Mouse (Mus musculus) kidney, postnatal 36 days (tissue): ENCODE measurements around the gene Pmvk.

Experiments used
- DNase-seq, 2 experiments: peaks; one replicate each; pipeline ENCODE4 v3.0.0; 2021 to 2022; ENCODE audit warnings: mixed read lengths in 2 of 2

The Pmvk gene

DNA sequence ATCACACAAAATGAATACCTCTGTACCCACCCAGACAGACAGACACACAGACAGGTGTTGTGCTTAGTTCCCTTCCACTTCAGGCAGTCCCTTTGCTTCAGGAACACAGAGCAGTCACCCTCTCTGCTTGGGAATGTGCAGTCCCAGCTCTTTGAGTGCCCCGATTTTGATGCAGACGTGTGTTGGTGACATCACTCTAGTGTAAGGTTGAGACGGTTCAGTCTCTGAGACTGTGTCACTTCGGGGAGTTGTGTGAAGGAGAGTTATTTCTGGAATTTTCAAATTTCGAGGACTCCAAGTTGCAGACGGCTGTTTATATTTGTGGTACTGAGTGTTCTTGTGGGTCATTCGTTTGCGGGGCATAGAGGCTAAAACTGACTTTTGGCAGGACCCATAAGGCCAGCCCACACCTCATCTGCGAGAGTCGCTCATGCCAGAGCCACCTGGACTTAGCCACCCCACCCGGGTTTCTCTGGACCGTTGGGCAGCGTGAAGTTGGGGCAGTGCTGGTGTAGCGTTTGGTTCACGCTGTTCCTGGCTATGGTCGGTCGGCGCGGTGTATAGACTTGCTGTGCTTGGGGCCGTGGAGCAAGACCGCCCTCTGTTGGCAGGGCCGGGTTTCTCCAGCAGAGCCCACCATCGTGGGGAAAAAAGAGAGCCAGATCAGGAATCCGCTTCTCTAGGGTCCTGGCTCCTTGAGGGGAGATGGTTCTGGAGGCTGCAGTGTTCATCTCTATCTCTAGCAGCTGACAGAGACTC, 30.6 kb downstream of the Pmvk start:
- peak; percentile 73 to 90 for DNase-seq

GRCm38 (mm10) chr3:89486111-89486510, 31.8 kb downstream of the Pmvk start:
- DNase-seq = no peak

- DNase-seq = no peak
These were observed 32.8 kb downstream of the Pmvk start for GRCm38 (mm10) chr3:89486916-89487702.

GRCm38 (mm10) chr3:89490790-89491189, 36.4 kb downstream of the Pmvk start:
- DNase-seq = no peak

DNA sequence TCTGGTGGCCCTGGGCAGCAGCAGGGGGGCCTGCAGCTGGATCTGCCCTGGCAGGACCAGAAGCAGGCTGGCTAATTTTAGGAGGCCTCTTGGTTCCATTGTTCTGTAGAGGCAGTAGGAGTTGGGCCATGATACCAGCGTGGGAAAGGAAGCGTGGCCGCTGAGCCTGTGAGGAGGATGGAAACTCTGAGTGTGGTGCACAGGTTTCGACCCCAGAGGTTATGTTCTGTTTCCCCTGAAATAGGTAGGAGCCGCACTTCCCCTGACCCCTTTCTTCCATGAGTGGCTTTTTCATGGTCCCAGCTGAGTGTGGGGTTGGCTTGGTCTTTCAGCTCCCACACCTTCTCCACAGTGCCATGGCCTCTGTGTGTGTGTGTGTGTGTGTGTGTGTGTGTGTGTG, 37.2 kb downstream of the Pmvk start:
- DNase-seq = no peak

DNA sequence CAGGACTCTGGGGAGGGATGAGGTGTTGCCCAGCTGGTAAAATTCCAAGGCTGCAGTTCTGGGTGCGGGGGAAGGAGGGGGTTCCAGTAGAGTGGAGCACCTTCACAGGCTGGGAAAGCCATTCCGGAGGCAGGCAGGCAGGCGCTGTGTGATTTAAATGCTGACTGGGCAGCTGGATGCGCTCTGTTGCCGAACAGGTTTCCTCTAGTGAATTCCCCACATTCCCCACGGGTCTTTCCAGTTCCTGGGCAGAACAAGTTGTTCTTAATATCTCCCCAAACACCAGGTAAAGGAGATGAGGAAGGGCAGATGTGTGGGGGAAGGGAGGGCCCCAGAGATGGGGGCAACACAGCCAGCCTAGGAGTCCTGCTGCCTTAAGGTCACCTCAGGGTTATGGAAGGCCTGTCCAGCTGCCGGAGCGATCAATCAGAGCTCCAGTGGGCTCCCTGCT, 38.4 kb downstream of the Pmvk start:
- DNase-seq = peak; percentile 67 to 85

GRCm38 (mm10) chr3:89494630-89495029, 40.3 kb downstream of the Pmvk start:
- DNase-seq = no peak

- no peak for DNase-seq
These were observed 42.0 kb downstream of the Pmvk start for GRCm38 (mm10) chr3:89496366-89496765.

GRCm38 (mm10) chr3:89499696-89500095, 45.4 kb downstream of the Pmvk start:
- DNase-seq = no peak

DNA sequence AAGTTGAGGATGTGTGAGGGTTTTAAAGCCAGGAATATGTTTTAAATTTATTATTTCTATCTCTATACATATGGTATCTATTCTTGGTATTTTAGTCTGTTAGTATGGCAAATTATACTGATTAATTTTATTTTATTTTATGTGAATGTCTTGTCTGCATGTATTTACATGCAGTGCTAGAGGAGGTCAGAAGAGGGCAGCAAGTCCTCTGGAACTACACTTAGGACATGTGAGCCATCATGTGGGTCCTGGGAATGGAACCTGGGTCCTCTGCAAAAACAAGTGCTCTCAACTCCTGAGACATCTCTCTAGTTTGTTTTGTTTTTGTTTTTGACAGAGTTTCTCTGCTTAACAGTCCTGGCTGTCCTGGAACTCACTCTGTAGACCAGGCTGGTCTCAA, 47.1 kb downstream of the Pmvk start:
- no peak for DNase-seq

- no peak for DNase-seq
These were observed 48.2 kb downstream of the Pmvk start for GRCm38 (mm10) chr3:89502551-89502950.

GRCm38 (mm10) chr3:89508041-89508440, 53.7 kb downstream of the Pmvk start:
- DNase-seq = no peak

GRCm38 (mm10) chr3:89510979-89511378, 56.6 kb downstream of the Pmvk start:
- peak in 1 of 2 experiments; percentile 69 for DNase-seq

GRCm38 (mm10) chr3:89511400-89511799, 57.1 kb downstream of the Pmvk start:
- DNase-seq = no peak

DNA sequence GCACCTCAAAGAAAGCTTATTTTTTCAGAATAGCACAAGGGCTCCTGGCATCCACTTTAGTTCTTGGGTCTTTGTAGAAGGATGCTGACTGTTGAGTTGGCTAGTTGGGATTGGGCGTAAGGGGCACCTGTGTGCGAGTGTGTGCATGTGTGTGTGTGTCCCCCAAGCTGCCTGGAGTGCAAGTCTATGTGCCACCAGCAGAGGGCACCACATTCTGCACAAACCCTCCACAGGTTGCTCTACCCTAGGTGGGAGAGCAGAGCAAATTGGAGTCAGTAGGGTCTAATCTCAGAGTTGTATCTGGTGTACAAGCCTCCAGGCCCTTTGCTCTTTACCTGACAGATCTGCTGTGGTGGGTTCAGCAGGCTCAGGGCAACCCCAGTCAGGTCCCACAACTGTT, 57.9 kb downstream of the Pmvk start:
- peak in 1 of 2 experiments; percentile 44 for DNase-seq

- DNase-seq = no peak
These were observed 61.1 kb downstream of the Pmvk start for GRCm38 (mm10) chr3:89515444-89515843.

GRCm38 (mm10) chr3:89516321-89516720, 62.0 kb downstream of the Pmvk start:
- DNase-seq = no peak
